Comparison of ENCODE assay signal across 15 mouse cellular contexts in the genomic region with DNA sequence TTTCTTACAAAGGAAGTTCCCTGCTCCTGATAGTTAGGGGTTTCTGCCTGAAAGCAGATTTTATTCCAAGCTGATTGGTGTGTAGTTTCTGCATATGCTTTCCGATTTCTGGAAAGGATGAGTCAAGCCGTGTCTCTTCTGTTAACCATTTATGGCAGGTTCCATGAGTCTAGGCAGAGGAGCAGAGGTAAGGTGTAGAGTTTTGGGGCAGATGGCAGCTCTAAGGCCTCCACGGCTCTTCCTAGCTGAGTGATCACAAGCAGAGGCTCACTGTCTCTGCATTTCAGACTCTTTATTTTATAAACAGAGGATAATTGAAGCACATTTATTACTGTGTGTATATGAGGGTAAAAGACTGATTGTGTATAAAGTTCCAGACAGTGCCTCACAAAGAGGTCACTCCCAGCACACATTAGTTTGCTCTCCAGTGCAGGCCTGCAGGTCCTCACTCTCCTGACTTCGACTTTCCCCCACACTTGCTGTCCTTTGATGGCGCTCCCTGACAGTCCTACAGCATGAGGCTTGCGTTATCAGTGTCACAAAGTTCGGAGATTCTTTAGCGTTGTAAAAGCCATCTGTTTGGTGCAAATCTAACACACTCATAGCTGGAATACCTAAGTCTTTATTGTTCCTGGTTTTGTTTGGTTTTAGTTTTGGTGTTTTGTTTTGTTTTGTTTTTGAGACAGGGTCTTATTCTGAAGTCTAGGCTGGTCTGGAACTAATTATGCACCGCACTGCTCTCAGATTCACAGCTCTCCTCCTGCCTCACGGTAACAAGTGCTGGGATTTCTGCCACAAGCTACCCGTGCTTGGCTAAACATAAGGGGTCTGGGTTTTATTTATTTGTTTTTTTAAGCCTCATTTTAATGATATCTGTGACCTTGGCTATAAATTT.
DNase-seq lines count a peak whose midpoint lies in the region; ATAC-seq and TF ChIP-seq lines count a peak whose summit lies in the region.
"Had no signal": no experiment of that assay in that cellular context is flagged by ENCODE, and none has a peak within 500 bp of the region (broad histone marks: within the 10 kb centered on the region; RNA-seq: fewer than 3 reads in every experiment).

No protein-coding gene starts in this region.

- ATAC-seq in liver, postnatal 0 days, result peak; percentile 48; the same call in 1 of the 2 replicates
- no peak for ATAC-seq in embryonic facial prominence, embryonic 11.5 days (replicated peaks; ENCODE audit: insufficient number of reproducible peaks, low FRiP score, low TSS enrichment, low read depth)
- peak; percentile 71 for ATAC-seq in intestine, postnatal 0 days
- peak; percentile 45; the same call in 1 of the 2 replicates for ATAC-seq in stomach, postnatal 0 days (ENCODE audit: low FRiP score, low TSS enrichment)
- ATAC-seq: CD4-positive, CD25-positive, alpha-beta regulatory T cell, adult 4 months had no signal

- TF ChIP-seq EP300 in liver, postnatal 0 days (IDR thresholded peaks at IDR 0.05; ENCODE audit: low read depth), result no peak
- no peak for TF ChIP-seq EP300 in stomach, postnatal 0 days (optimal IDR thresholded peaks at IDR 0.05)

- DNase-seq in liver, postnatal 0 days, result no peak
- no peak for DNase-seq in liver
- peak; percentile 64 for DNase-seq in embryonic facial prominence, embryonic 11.5 days (ENCODE audit: low spot score)
- no peak for DNase-seq in stomach, postnatal 0 days (ENCODE audit: low spot score)
- DNase-seq in cerebellum, adult 9-11 months, result no peak
- DNase-seq in right cerebral cortex, adult 18-20 months, result no peak
- DNase-seq: gastrocnemius, postnatal 25 days; kidney, postnatal 10 days; right cerebral cortex, postnatal 14 days had no signal

- WGBS in liver, postnatal 0 days (ENCODE audit: insufficient replicate concordance), result 49% methylated on average over 11 of the region's 11 CpGs
- 31% methylated on average over 11 of the region's 11 CpGs for WGBS in embryonic facial prominence, embryonic 11.5 days
- WGBS in intestine, postnatal 0 days, result 16% methylated on average over 11 of the region's 11 CpGs
- WGBS in stomach, postnatal 0 days, result 33% methylated on average over 11 of the region's 11 CpGs

- H3K4me3 ChIP-seq in liver, postnatal 0 days (ENCODE audit: low read depth, low read length), result no peak overlapping the region
- H3K4me3 ChIP-seq in embryonic facial prominence, embryonic 11.5 days (ENCODE audit: low read depth, low read length), result no peak overlapping the region
- H3K4me3 ChIP-seq in intestine, postnatal 0 days (ENCODE audit: low read depth, low read length), result no peak overlapping the region
- H3K4me3 ChIP-seq in stomach, postnatal 0 days (ENCODE audit: low read depth, low read length), result no peak overlapping the region
- H3K4me3 ChIP-seq: heart, embryonic 15.5 days; hindbrain, embryonic 13.5 days; lung, embryonic 15.5 days; megakaryocyte, embryonic 14.5 days had no signal

- no peaks in the 10 kb centered on the region for H3K27me3 ChIP-seq in liver, postnatal 0 days (ENCODE audit: insufficient read depth, low read length)
- no peaks in the 10 kb centered on the region for H3K27me3 ChIP-seq in embryonic facial prominence, embryonic 11.5 days (ENCODE audit: control insufficient read depth, insufficient read depth, low read length)
- no peaks in the 10 kb centered on the region for H3K27me3 ChIP-seq in intestine, postnatal 0 days (replicated peaks; ENCODE audit: control insufficient read depth, insufficient read depth, low read length)
- H3K27me3 ChIP-seq in stomach, postnatal 0 days (ENCODE audit: control insufficient read depth, insufficient read depth, low read length), result no peaks in the 10 kb centered on the region
- H3K27me3 ChIP-seq: heart, embryonic 15.5 days; hindbrain, embryonic 13.5 days; lung, embryonic 15.5 days; megakaryocyte, embryonic 14.5 days had no signal

- peaks cover 6% of the 10 kb centered on the region; the same call in 1 of the 2 replicates for H3K4me1 ChIP-seq in liver, postnatal 0 days (ENCODE audit: insufficient read depth)
- H3K4me1 ChIP-seq in embryonic facial prominence, embryonic 11.5 days (ENCODE audit: control insufficient read depth, insufficient read depth, low read length), result 0 out of 2 replicates have a peak, but pooled peaks cover 4% of the 10 kb centered on the region
- peaks cover 18% of the 10 kb centered on the region for H3K4me1 ChIP-seq in intestine, postnatal 0 days (replicated peaks; ENCODE audit: control insufficient read depth, insufficient read depth, low read length)
- H3K4me1 ChIP-seq in stomach, postnatal 0 days (replicated peaks; ENCODE audit: control insufficient read depth, insufficient read depth), result peaks cover 7% of the 10 kb centered on the region; the same call in 1 of the 2 replicates
- H3K4me1 ChIP-seq: megakaryocyte, embryonic 14.5 days had no signal

- H3K9me3 ChIP-seq in liver, postnatal 0 days (ENCODE audit: low read length), result no peaks in the 10 kb centered on the region
- H3K9me3 ChIP-seq in embryonic facial prominence, embryonic 11.5 days (replicated peaks; ENCODE audit: control insufficient read depth, low read length), result no peaks in the 10 kb centered on the region
- no peaks in the 10 kb centered on the region for H3K9me3 ChIP-seq in intestine, postnatal 0 days (ENCODE audit: control insufficient read depth)
- H3K9me3 ChIP-seq in stomach, postnatal 0 days (ENCODE audit: control insufficient read depth, low read length), result no peaks in the 10 kb centered on the region
- H3K9me3 ChIP-seq: heart, embryonic 15.5 days; hindbrain, embryonic 13.5 days; lung, embryonic 15.5 days had no signal

- no peak overlapping the region for H3K9ac ChIP-seq in liver, postnatal 0 days (replicated peaks)
- H3K9ac ChIP-seq in embryonic facial prominence, embryonic 11.5 days (replicated peaks; ENCODE audit: low read length), result no peak overlapping the region
- H3K9ac ChIP-seq in intestine, postnatal 0 days (ENCODE audit: low read depth, low read length), result no peak overlapping the region
- H3K9ac ChIP-seq in stomach, postnatal 0 days (ENCODE audit: low read length), result no peak overlapping the region
- H3K9ac ChIP-seq: heart, embryonic 15.5 days; hindbrain, embryonic 13.5 days; lung, embryonic 15.5 days had no signal

- TF ChIP-seq CTCF in liver, postnatal 0 days (IDR thresholded peaks at IDR 0.05; ENCODE audit: low read depth), result no peak
- TF ChIP-seq CTCF in intestine, postnatal 0 days (IDR thresholded peaks at IDR 0.05; ENCODE audit: low read depth), result no peak
- no peak for TF ChIP-seq CTCF in stomach, postnatal 0 days (IDR thresholded peaks at IDR 0.05; ENCODE audit: low read depth)

- no peak overlapping the region for H3K27ac ChIP-seq in liver, postnatal 0 days (ENCODE audit: low read depth)
- no peak overlapping the region for H3K27ac ChIP-seq in embryonic facial prominence, embryonic 11.5 days (replicated peaks; ENCODE audit: low read depth, low read length)
- H3K27ac ChIP-seq in intestine, postnatal 0 days (ENCODE audit: low read depth, low read length), result 0 out of 2 replicates have a peak overlapping the region, but pooled peaks have one; percentile 15
- H3K27ac ChIP-seq in stomach, postnatal 0 days (replicated peaks), result 0 out of 2 replicates have a peak overlapping the region, but pooled peaks have one; percentile 18
- H3K27ac ChIP-seq: hindbrain, embryonic 13.5 days; lung, embryonic 15.5 days had no signal

- H3K4me2 ChIP-seq in liver, postnatal 0 days (ENCODE audit: low read depth, low read length), result no peak overlapping the region
- no peak overlapping the region for H3K4me2 ChIP-seq in embryonic facial prominence, embryonic 11.5 days (ENCODE audit: low read depth, low read length)
- H3K4me2 ChIP-seq in intestine, postnatal 0 days (replicated peaks; ENCODE audit: low read depth), result peak overlapping the region; percentile 46
- H3K4me2 ChIP-seq in stomach, postnatal 0 days (replicated peaks; ENCODE audit: low read depth), result no peak overlapping the region
- H3K4me2 ChIP-seq: heart, embryonic 15.5 days; hindbrain, embryonic 13.5 days; lung, embryonic 15.5 days had no signal

- no peaks in the 10 kb centered on the region for H3K36me3 ChIP-seq in liver, postnatal 0 days (replicated peaks; ENCODE audit: insufficient read depth, low read length)
- no peaks in the 10 kb centered on the region for H3K36me3 ChIP-seq in embryonic facial prominence, embryonic 11.5 days (replicated peaks; ENCODE audit: control insufficient read depth, insufficient read depth, low read depth, low read length)
- no peaks in the 10 kb centered on the region for H3K36me3 ChIP-seq in intestine, postnatal 0 days (ENCODE audit: control insufficient read depth, insufficient read depth)
- H3K36me3 ChIP-seq in stomach, postnatal 0 days (ENCODE audit: control insufficient read depth, insufficient read depth, low read length), result no peaks in the 10 kb centered on the region
- H3K36me3 ChIP-seq: heart, embryonic 15.5 days; hindbrain, embryonic 13.5 days; lung, embryonic 15.5 days had no signal

Comparison
In these comparisons a context has a peak if more than half of its experiments do, and no peak if none do; other contexts are left out.
1. H3K27ac ChIP-seq: peak in intestine, postnatal 0 days (single experiment) and stomach, postnatal 0 days (single experiment); none in liver, postnatal 0 days (single experiment) and embryonic facial prominence, embryonic 11.5 days (single experiment).